Mouse (Mus musculus): ENCODE results near the gene Rufy1. TPM values are rescaled to one million over a fixed set of nuclear protein-coding genes. Genes with fewer than 3 reads are reported as not detected.
A peak's percentile ranks its signal among the peaks of the same experiment; 100 is the strongest.

The Rufy1 gene
- total RNA-seq, 2 experiments from 2014 or later, result 24.3 to 27.0 TPM

- Histone ChIP-seq H3K27ac (no peak overlapping the region), H3K4me3 (no peak overlapping the region)
- DNase-seq, result no peak
- no peak for TF ChIP-seq CTCF (IDR thresholded peaks at IDR 0.05)
- intact Hi-C loops (cut with DNase I), result no loop called here
Observed at GRCm38 (mm10) chr11:50415563-50416241, 15.2 kb downstream of the Rufy1 start.

DNA sequence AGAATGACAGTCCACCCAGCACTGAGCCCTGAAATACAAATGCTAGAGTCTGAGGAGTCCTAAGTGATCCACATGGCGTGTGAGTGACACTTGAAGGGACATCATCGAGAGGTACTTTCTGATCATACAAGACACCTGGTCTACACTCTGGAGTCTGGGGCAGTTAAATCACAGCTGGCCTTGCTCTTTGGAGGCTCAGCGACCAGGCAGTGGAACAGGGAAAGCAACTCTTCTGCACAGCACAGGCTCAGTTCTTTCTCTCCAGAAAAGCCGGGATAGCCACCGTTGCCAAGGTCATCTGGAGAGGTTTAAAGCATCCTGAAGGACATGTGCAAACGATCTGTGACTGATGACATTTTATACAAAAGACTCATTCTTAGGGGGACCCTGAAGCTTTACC, 23.7 kb downstream of the Rufy1 start:
- Histone ChIP-seq H3K27ac (no peak overlapping the region), H3K4me3 (no peak overlapping the region)
- no peak for DNase-seq
- intact Hi-C loops (cut with DNase I), result no loop called here
- TF ChIP-seq CTCF (IDR thresholded peaks at IDR 0.05), result no peak

- peak; percentile 61 for DNase-seq
Observed at GRCm38 (mm10) chr11:50403367-50404014, 27.4 kb downstream of the Rufy1 start.

GRCm38 (mm10) chr11:50402481-50402880, 28.4 kb downstream of the Rufy1 start:
- intact Hi-C loops (cut with DNase I), result no loop called here
- Histone ChIP-seq H3K27ac (no peak overlapping the region), H3K4me3 (no peak overlapping the region)
- DNase-seq, result no peak
- no peak for TF ChIP-seq CTCF (IDR thresholded peaks at IDR 0.05)

More at GRCm38 (mm10) chr11:50403367-50404014, 27.4 kb downstream of the Rufy1 start:
- Histone ChIP-seq H3K27ac (0 out of 2 replicates have a peak overlapping the region, but pooled peaks have one; percentile 12), H3K4me3 (no peak overlapping the region)
- intact Hi-C loops (cut with DNase I), result no loop called here
- no peak for TF ChIP-seq CTCF (IDR thresholded peaks at IDR 0.05)

GRCm38 (mm10) chr11:50398803-50399202, 32.1 kb downstream of the Rufy1 start:
- no peak for DNase-seq
- Histone ChIP-seq H3K27ac (no peak overlapping the region), H3K4me3 (no peak overlapping the region)
- intact Hi-C loops (cut with DNase I), result no loop called here
- no peak for TF ChIP-seq CTCF (IDR thresholded peaks at IDR 0.05)

GRCm38 (mm10) chr11:50397316-50397715, 33.6 kb downstream of the Rufy1 start:
- Histone ChIP-seq H3K4me3 (no peak overlapping the region), H3K27ac (no peak overlapping the region)
- DNase-seq, result no peak
- TF ChIP-seq CTCF (IDR thresholded peaks at IDR 0.05), result no peak
- intact Hi-C loops (cut with DNase I), result no loop called here

DNA sequence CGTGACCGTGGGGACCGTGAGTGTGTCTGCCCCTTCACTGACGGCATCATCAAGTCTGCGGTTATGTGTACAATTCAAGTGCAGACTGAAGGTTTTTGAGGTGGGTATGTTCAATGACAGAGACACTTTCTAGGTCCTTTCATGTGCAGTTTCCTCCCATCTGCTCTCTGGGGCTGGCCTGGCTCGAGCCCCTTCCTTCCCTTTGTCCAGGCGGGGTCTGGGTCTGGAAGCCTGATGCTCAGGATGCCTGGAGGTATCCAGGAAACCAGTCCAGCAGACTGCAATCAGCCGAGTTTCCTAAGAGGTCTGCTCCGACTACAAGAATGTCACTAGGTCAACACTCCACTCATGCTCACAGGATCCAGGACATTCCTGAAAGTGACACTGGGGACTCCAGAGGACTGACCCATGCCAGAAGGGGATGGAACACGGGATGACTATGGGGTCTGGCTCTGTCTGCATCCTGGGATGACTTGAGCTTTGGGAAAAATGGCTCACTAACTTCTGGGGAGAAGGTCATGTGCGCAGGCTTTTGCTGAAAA, 34.1 kb downstream of the Rufy1 start:
- Histone ChIP-seq H3K4me3 (no peak overlapping the region), H3K27ac (no peak overlapping the region)
- DNase-seq, result no peak
- no peak for TF ChIP-seq CTCF (IDR thresholded peaks at IDR 0.05)
- intact Hi-C loops (cut with DNase I), result no loop called here

GRCm38 (mm10) chr11:50394731-50395130, 36.2 kb downstream of the Rufy1 start:
- intact Hi-C loops (cut with DNase I), result no loop called here
- Histone ChIP-seq H3K27ac (no peak overlapping the region), H3K4me3 (no peak overlapping the region)
- no peak for DNase-seq
- no peak for TF ChIP-seq CTCF (IDR thresholded peaks at IDR 0.05)

- TF ChIP-seq CTCF (IDR thresholded peaks at IDR 0.05), result no peak
Observed at GRCm38 (mm10) chr11:50393306-50393705, 37.6 kb downstream of the Rufy1 start.

GRCm38 (mm10) chr11:50391272-50391960, 39.5 kb downstream of the Rufy1 start:
- intact Hi-C loops (cut with DNase I), result no loop called here
- no peak for DNase-seq
- Histone ChIP-seq H3K27ac (no peak overlapping the region), H3K4me3 (no peak overlapping the region)
- no peak for TF ChIP-seq CTCF (IDR thresholded peaks at IDR 0.05)

More at GRCm38 (mm10) chr11:50393306-50393705, 37.6 kb downstream of the Rufy1 start:
- H3K4me3 ChIP-seq, result no peak overlapping the region
- intact Hi-C loops (cut with DNase I), result no loop called here
- DNase-seq, result no peak
- H3K27ac ChIP-seq, result no peak overlapping the region

DNA sequence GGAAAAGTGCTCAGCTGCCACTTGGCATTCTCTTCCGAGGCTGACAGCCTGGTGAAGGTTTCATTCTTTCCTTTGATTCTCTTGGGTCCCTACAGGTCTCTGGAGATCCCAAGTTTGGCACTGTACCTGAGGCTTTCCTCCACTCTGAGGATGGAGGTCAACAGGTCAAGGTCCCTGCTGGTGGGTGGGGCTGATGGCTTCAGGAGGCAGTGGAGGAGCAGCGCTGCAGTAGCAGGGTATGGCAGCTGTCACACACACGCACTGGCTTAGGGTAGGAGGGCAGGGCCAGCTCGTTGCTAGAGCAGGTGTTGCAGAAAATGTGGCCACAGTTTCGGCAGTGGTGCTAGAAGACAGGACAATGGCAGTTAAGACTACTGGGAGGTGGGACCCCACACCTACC, 41.3 kb downstream of the Rufy1 start:
- TF ChIP-seq CTCF (IDR thresholded peaks at IDR 0.05), result no peak
- no peak overlapping the region for H3K4me3 ChIP-seq
- intact Hi-C loops (cut with DNase I), result no loop called here
- peak; percentile 36 for DNase-seq
- H3K27ac ChIP-seq, result no peak overlapping the region

DNA sequence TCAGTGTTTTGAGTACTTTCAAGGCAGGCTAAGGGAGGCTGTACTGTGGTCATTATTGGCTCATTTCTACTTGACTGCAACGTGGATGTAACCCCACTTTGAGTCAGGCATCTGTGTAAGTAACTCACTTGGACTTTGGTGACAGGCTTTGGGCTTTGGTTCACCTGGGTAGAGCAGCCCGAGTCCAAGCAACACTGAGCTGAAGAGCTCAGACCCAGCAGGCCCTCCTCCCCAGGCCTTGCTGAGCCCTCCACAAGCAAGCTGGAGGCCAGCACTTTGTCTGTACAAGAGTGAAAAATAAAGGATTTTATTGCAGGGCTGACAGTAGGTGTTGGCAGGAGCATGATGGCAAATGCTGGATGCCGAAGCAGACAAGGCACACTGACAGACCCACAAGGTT, 41.9 kb downstream of the Rufy1 start:
- H3K4me3 ChIP-seq, result no peak overlapping the region
- no peak overlapping the region for H3K27ac ChIP-seq
- no peak for TF ChIP-seq CTCF (IDR thresholded peaks at IDR 0.05)
- no peak for DNase-seq
- intact Hi-C loops (cut with DNase I), result no loop called here

Measured in gastrocnemius, adult 2 months (tissue).